ENCODE assay signal across 25 mouse cellular contexts in genomic region chr4:148395875-148396274, GRCm38 (mm10). TPM values are rescaled to one million over a fixed set of nuclear protein-coding genes. Genes with fewer than 3 reads are reported as not detected.
A peak's percentile ranks its signal among the peaks of the same experiment; 100 is the strongest.
DNase-seq lines count a peak whose midpoint lies in the region; ATAC-seq and TF ChIP-seq lines count a peak whose summit lies in the region.
"Had no signal": no experiment of that assay in that cellular context is flagged by ENCODE, and none has a peak within 500 bp of the region (broad histone marks: within the 10 kb centered on the region; RNA-seq: fewer than 3 reads in every experiment).

No protein-coding gene starts in this region.

- no peaks in the 10 kb centered on the region for H3K9me3 ChIP-seq in hindbrain, embryonic 10.5 days
- no peaks in the 10 kb centered on the region for H3K9me3 ChIP-seq in hindbrain, embryonic 16.5 days (ENCODE audit: control insufficient read depth, low read length)
- H3K9me3 ChIP-seq in neural tube, embryonic 11.5 days (ENCODE audit: control insufficient read depth, low read length) = no peaks in the 10 kb centered on the region
- no peaks in the 10 kb centered on the region for H3K9me3 ChIP-seq in neural tube, embryonic 15.5 days (replicated peaks)
- H3K9me3 ChIP-seq: forebrain, embryonic 10.5 days; forebrain, embryonic 13.5 days; intestine, embryonic 15.5 days had no signal

- ATAC-seq in hindbrain, embryonic 16.5 days = no peak
- ATAC-seq in neural tube, embryonic 11.5 days (ENCODE audit: insufficient read depth, low FRiP score, low TSS enrichment) = no peak
- ATAC-seq in neural tube, embryonic 15.5 days (ENCODE audit: low FRiP score) = no peak
- ATAC-seq: forebrain, embryonic 13.5 days; forebrain, embryonic 16.5 days; intestine, embryonic 15.5 days; Patski had no signal

- WGBS in hindbrain, embryonic 10.5 days = 62% methylated on average over 6 of the region's 6 CpGs
- WGBS in hindbrain, embryonic 16.5 days = 27% methylated on average over 6 of the region's 6 CpGs
- 51% methylated on average over 6 of the region's 6 CpGs for WGBS in neural tube, embryonic 11.5 days
- WGBS in neural tube, embryonic 15.5 days = 18% methylated on average over 6 of the region's 6 CpGs

- no peak for TF ChIP-seq POLR2A in brain, embryonic 14.5 days (IDR thresholded peaks at IDR 0.05; ENCODE audit: borderline replicate concordance, extremely low read depth, insufficient read depth, insufficient read length, poor library complexity, severe bottlenecking)

- no peak for TF ChIP-seq CTCF in brain, embryonic 14.5 days (IDR thresholded peaks at IDR 0.05; ENCODE audit: borderline replicate concordance, extremely low read depth, insufficient read depth, insufficient read length)

- DNase-seq in cerebellum, postnatal 10 days = peak; percentile 64 to 76
- DNase-seq in cerebellum, adult 11 months = no peak
- no peak for DNase-seq in hindbrain, embryonic 10.5 days (ENCODE audit: low spot score)
- peak; percentile 13 for DNase-seq in neural tube, embryonic 11.5 days (ENCODE audit: low spot score)
- DNase-seq in brain, embryonic 14.5 days (ENCODE audit: low read depth) = peak; percentile 29
- no peak for DNase-seq in heart, postnatal 25 days (ENCODE audit: low spot score)
- DNase-seq: adrenal gland, adult 2 months; adrenal gland, postnatal 14 days; cerebellum, adult 8-10 months; cerebellum, postnatal 36 days; gastrocnemius, adult 2 months; gastrocnemius, postnatal 14 days; heart, adult 11 months; heart, postnatal 36 days; kidney, adult 11 months; kidney, adult 8-10 months had no signal

- H3K4me2 ChIP-seq in hindbrain, embryonic 16.5 days (ENCODE audit: low read length) = no peak overlapping the region
- no peak overlapping the region for H3K4me2 ChIP-seq in neural tube, embryonic 11.5 days (ENCODE audit: low read depth)
- no peak overlapping the region for H3K4me2 ChIP-seq in neural tube, embryonic 15.5 days
- H3K4me2 ChIP-seq: forebrain, embryonic 13.5 days; heart, embryonic 11.5 days; hindbrain, embryonic 14.5 days; intestine, embryonic 15.5 days had no signal

- H3K27me3 ChIP-seq in hindbrain, embryonic 10.5 days (ENCODE audit: insufficient read depth, poor library complexity, severe bottlenecking) = peaks cover 5% of the 10 kb centered on the region
- no peaks in the 10 kb centered on the region for H3K27me3 ChIP-seq in hindbrain, embryonic 16.5 days (replicated peaks; ENCODE audit: control insufficient read depth, insufficient read depth, low read length)
- H3K27me3 ChIP-seq in neural tube, embryonic 11.5 days (ENCODE audit: control insufficient read depth, insufficient read depth, low read length) = no peaks in the 10 kb centered on the region
- H3K27me3 ChIP-seq in neural tube, embryonic 15.5 days (replicated peaks) = no peaks in the 10 kb centered on the region
- H3K27me3 ChIP-seq: intestine, embryonic 15.5 days; Patski had no signal

- intact Hi-C loops in heart, postnatal 25 days (cut with DNase I) = no loop called here

- no peak overlapping the region for H3K4me3 ChIP-seq in hindbrain, embryonic 10.5 days
- H3K4me3 ChIP-seq in hindbrain, embryonic 16.5 days (ENCODE audit: low read length) = no peak overlapping the region
- H3K4me3 ChIP-seq in neural tube, embryonic 11.5 days (ENCODE audit: low read depth, low read length) = no peak overlapping the region
- H3K4me3 ChIP-seq in neural tube, embryonic 15.5 days (replicated peaks) = no peak overlapping the region
- H3K4me3 ChIP-seq: forebrain, embryonic 10.5 days; forebrain, embryonic 13.5 days; gastrocnemius, adult 2 months; intestine, embryonic 15.5 days had no signal

- no peak overlapping the region for H3K9ac ChIP-seq in hindbrain, embryonic 16.5 days (ENCODE audit: low read depth, low read length)
- H3K9ac ChIP-seq in neural tube, embryonic 11.5 days (ENCODE audit: low read length) = no peak overlapping the region
- no peak overlapping the region for H3K9ac ChIP-seq in neural tube, embryonic 15.5 days (replicated peaks)
- H3K9ac ChIP-seq: forebrain, embryonic 13.5 days; hindbrain, embryonic 14.5 days; intestine, embryonic 15.5 days had no signal

- no peaks in the 10 kb centered on the region for H3K36me3 ChIP-seq in hindbrain, embryonic 10.5 days
- H3K36me3 ChIP-seq in hindbrain, embryonic 16.5 days (ENCODE audit: control insufficient read depth, insufficient read depth, low read length) = no peaks in the 10 kb centered on the region
- no peaks in the 10 kb centered on the region for H3K36me3 ChIP-seq in neural tube, embryonic 11.5 days (ENCODE audit: control insufficient read depth, insufficient read depth, low read length)
- no peaks in the 10 kb centered on the region for H3K36me3 ChIP-seq in neural tube, embryonic 15.5 days
- H3K36me3 ChIP-seq: forebrain, embryonic 10.5 days; intestine, embryonic 15.5 days had no signal

- H3K27ac ChIP-seq in hindbrain, embryonic 10.5 days = peak overlapping the region; percentile 29; the same call in 1 of the 2 replicates
- no peak overlapping the region for H3K27ac ChIP-seq in hindbrain, embryonic 16.5 days (ENCODE audit: low read depth, low read length)
- H3K27ac ChIP-seq in neural tube, embryonic 11.5 days (ENCODE audit: low read depth, low read length) = 0 out of 2 replicates have a peak overlapping the region, but pooled peaks have one; percentile 10
- no peak overlapping the region for H3K27ac ChIP-seq in neural tube, embryonic 15.5 days (replicated peaks)
- H3K27ac ChIP-seq: forebrain, embryonic 10.5 days; forebrain, embryonic 13.5 days; gastrocnemius, adult 2 months; hindbrain, embryonic 14.5 days; intestine, embryonic 15.5 days had no signal

- peaks cover 79% of the 10 kb centered on the region for H3K4me1 ChIP-seq in hindbrain, embryonic 10.5 days (replicated peaks)
- peaks cover 18% of the 10 kb centered on the region for H3K4me1 ChIP-seq in hindbrain, embryonic 16.5 days (ENCODE audit: control insufficient read depth, insufficient read depth, low read depth, low read length)
- peaks cover 53% of the 10 kb centered on the region for H3K4me1 ChIP-seq in neural tube, embryonic 11.5 days (ENCODE audit: control insufficient read depth, insufficient read depth, low read length)
- peaks cover 64% of the 10 kb centered on the region for H3K4me1 ChIP-seq in neural tube, embryonic 15.5 days
- H3K4me1 ChIP-seq: intestine, embryonic 15.5 days had no signal

RNA-seq across cellular contexts. Expression of gene Ubiad1, which starts 48.7 kb away (rescaled TPM):
- polyA plus RNA-seq in hindbrain, embryonic 10.5 days (2016; fragmentation: Nextera tagmentation; extraction: Ambion mirVana) = 25.0 and 25.8 TPM in 2 replicates
- 19.6 and 20.6 TPM in 2 replicates for polyA plus RNA-seq in hindbrain, embryonic 16.5 days (2015; fragmentation: Nextera tagmentation; extraction: Ambion mirVana)
- polyA plus RNA-seq in neural tube, embryonic 11.5 days (2014; fragmentation: Nextera tagmentation; extraction: Ambion mirVana) = 17.6 and 19.0 TPM in 2 replicates
- 17.7 and 19.7 TPM in 2 replicates for polyA plus RNA-seq in neural tube, embryonic 15.5 days (2015; fragmentation: Nextera tagmentation; extraction: Ambion mirVana)
- 15.8 and 16.7 TPM in 2 replicates for polyA plus RNA-seq in brain, embryonic 14.5 days (2012; rRNA removed)
- total RNA-seq in heart, postnatal 25 days (2021) = 10 to 100 TPM; 19.4 to 20.7 TPM

RNA-seq across cellular contexts. Expression of gene Mtor, which starts 52.5 kb away (rescaled TPM):
- polyA plus RNA-seq in hindbrain, embryonic 10.5 days (2016; fragmentation: Nextera tagmentation; extraction: Ambion mirVana) = 25.1 and 25.3 TPM in 2 replicates
- polyA plus RNA-seq in hindbrain, embryonic 16.5 days (2015; fragmentation: Nextera tagmentation; extraction: Ambion mirVana) = 20.6 and 22.7 TPM in 2 replicates
- polyA plus RNA-seq in neural tube, embryonic 11.5 days (2014; fragmentation: Nextera tagmentation; extraction: Ambion mirVana) = 34.1 and 36.1 TPM in 2 replicates
- 17.7 and 21.4 TPM in 2 replicates for polyA plus RNA-seq in neural tube, embryonic 15.5 days (2015; fragmentation: Nextera tagmentation; extraction: Ambion mirVana)
- 27.0 and 41.1 TPM in 2 replicates for polyA plus RNA-seq in brain, embryonic 14.5 days (2012; rRNA removed)
- 10 to 100 TPM; 45.3 to 46.0 TPM for total RNA-seq in heart, postnatal 25 days (2021)

Comparison
In these comparisons a context has a peak if more than half of its experiments do, and no peak if none do; other contexts are left out.
1. DNase-seq: peak in cerebellum, postnatal 10 days (2 of 2), neural tube, embryonic 11.5 days (single experiment) and brain, embryonic 14.5 days (single experiment); none in cerebellum, adult 11 months (single experiment), hindbrain, embryonic 10.5 days (single experiment) and heart, postnatal 25 days (single experiment).
2. H3K27ac ChIP-seq: peak in hindbrain, embryonic 10.5 days (single experiment) and neural tube, embryonic 11.5 days (single experiment); none in hindbrain, embryonic 16.5 days (single experiment) and neural tube, embryonic 15.5 days (single experiment).